Mouse (Mus musculus) lung, postnatal 0 days (tissue): Measurements from ENCODE around the gene Fktn.

Experiments used
- CTCF ChIP-seq: IDR thresholded peaks from 2 replicates; pipeline ENCODE4 v1.5.1; 2016; ENCODE audit warnings: antibody characterized with exemption, mild to moderate bottlenecking
- EP300 ChIP-seq: IDR thresholded peaks from 2 replicates; pipeline ENCODE4 v1.6.1; 2016; ENCODE audit warnings: antibody characterized with exemption, mild to moderate bottlenecking, control low read depth

DNA sequence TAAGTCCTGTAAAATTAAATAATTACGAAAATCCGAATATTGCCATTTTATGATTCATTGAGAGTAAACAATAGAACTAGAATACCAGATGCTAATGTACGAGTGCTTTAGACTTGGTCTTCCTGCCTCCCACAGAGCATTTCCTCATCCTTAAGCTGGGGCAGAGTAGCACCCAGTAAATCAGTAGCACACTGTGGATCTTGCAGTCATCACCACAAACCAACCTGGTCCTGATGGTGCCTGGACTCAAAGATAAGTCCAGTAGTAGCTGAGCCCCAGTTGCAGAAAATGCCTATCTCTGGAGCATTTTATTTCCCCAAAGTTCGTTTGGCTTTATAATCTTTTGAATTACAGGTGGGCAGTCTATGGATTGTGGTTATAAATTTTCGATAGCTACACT lies 73.1 kb downstream of the Fktn start:
- no peak for TF ChIP-seq CTCF
- TF ChIP-seq EP300, result no peak
